Mouse (Mus musculus) olfactory bulb, adult 2 months (tissue): ENCODE measurements around the gene Pik3r5.

Experiments
- CTCF ChIP-seq: fragments of 200-500 bp; IDR thresholded peaks from 2 replicates; pipeline ENCODE4 v1.5.1; 2012; ENCODE audit warnings: low read depth, mild to moderate bottlenecking, low read length, moderate library complexity; ENCODE audit not compliant: insufficient read depth
- POLR2A ChIP-seq: fragments of 200-500 bp; IDR thresholded peaks from 2 replicates; pipeline ENCODE4 v1.6.1; 2012; ENCODE audit warnings: mild to moderate bottlenecking, low read depth, low read length, moderate library complexity; ENCODE audit not compliant: insufficient read depth

DNA sequence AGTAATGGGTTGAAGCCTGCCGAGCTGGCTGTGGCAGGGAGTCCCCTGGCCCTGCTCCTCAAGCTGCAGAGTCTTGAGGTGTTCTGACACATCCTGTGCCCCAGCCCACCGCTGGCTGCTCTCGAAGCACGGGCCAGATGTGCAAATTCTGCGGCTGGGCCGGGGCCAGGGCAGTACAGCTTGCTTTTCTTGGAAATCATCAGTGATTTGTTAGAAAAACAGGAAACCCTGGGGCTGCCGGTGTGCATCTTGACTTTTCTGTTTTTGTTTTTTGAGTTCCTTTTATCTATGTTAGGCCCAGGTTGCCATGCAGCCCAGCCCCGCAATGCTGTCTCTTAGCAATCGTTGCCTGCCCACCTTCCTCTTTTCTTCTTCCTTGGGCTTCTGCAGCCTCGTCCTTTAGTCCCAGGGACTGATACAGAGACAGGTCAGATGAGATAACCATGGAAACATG, 19.4 kb downstream of the Pik3r5 start:
- TF ChIP-seq POLR2A (no peak), CTCF (no peak)
